Mouse (Mus musculus): ENCODE data around the gene Cadm3.

- TF ChIP-seq POLR2AphosphoS5 (IDR thresholded peaks at IDR 0.05; ENCODE audit: insufficient replicate concordance, low read depth, low read length) (no peak), CTCF (IDR thresholded peaks at IDR 0.05; ENCODE audit: low read depth, low read length) (no peak), GATA1 (IDR thresholded peaks at IDR 0.05; ENCODE audit: borderline replicate concordance, low read length) (no peak)
These were observed 45.8 kb downstream of the Cadm3 start for GRCm38 (mm10) chr1:173321593-173322248.
